Mouse (Mus musculus) ES-E14 (cell line): Measurements from ENCODE around the gene Gm49601.

ENCODE experiments used
- HCFC1 ChIP-seq: IDR thresholded peaks from 2 replicates; pipeline ENCODE4 v1.6.1; 2012; ENCODE audit warnings: low read length, inconsistent platforms, borderline replicate concordance; ENCODE audit not compliant: insufficient read depth
- ZNF384 ChIP-seq: IDR thresholded peaks from 2 replicates; pipeline ENCODE4 v1.6.1; 2012; ENCODE audit warnings: low read depth, low read length, inconsistent platforms

- no peak for TF ChIP-seq ZNF384
- no peak for TF ChIP-seq HCFC1
Observed at GRCm38 (mm10) chr16:18628948-18629340, 2.7 kb upstream of the Gm49601 start.
